Mouse (Mus musculus): Measurements from ENCODE around the gene Pde6d. TPM values are rescaled to one million over a fixed set of nuclear protein-coding genes. Genes with fewer than 3 reads are reported as not detected.

Pde6d gene
- polyA plus RNA-seq, 1 experiment: 24.3 TPM

Other genes starting within 250 kb of the Pde6d start
- 88.2 and 112 TPM in 2 replicates for gene Ncl, start 223.2 kb downstream of the Pde6d start, polyA plus RNA-seq (2012; ENCODE audit: insufficient read depth, insufficient read length, missing spikeins)
- not detected in 2 replicates for gene Nmur1, start 156.4 kb downstream of the Pde6d start, polyA plus RNA-seq (2012; ENCODE audit: insufficient read depth, insufficient read length, missing spikeins)
- gene Tex44, start 156.3 kb downstream of the Pde6d start, polyA plus RNA-seq (2012; ENCODE audit: insufficient read depth, insufficient read length, missing spikeins): not detected in 2 replicates
- 280 and 322 TPM in 2 replicates for gene Ptma, start 55.9 kb downstream of the Pde6d start, polyA plus RNA-seq (2012; ENCODE audit: insufficient read depth, insufficient read length, missing spikeins)
- gene Cops7b, start 275 bp upstream of the Pde6d start, polyA plus RNA-seq (2012; ENCODE audit: insufficient read depth, insufficient read length, missing spikeins): 6.2 and 7.7 TPM in 2 replicates
- gene Nppc, start 87.9 kb upstream of the Pde6d start, polyA plus RNA-seq (2012; ENCODE audit: insufficient read depth, insufficient read length, missing spikeins): not detected in 2 replicates
- gene Dis3l2, start 121.2 kb upstream of the Pde6d start, polyA plus RNA-seq (2012; ENCODE audit: insufficient read depth, insufficient read length, missing spikeins): 5.6 and 8.8 TPM in 2 replicates

Data from brown adipose tissue, adult 24 weeks (tissue).